Mouse (Mus musculus) layer of hippocampus, postnatal 36 days (tissue): ENCODE results near the gene L1cam. TPM values are rescaled to one million over a fixed set of nuclear protein-coding genes. Genes with fewer than 3 reads are reported as not detected.

Experiments
- DNase-seq, 2 experiments: peaks; one replicate each; pipeline ENCODE4 v3.0.0; 2022
- total RNA-seq, 2 experiments: library from RNA; stranded (reverse); gene quantifications; 2 replicates each; pipeline ENCODE4 v1.2.3; 2021

Gene L1cam
- total RNA-seq, 2 experiments from 2014 or later = 134 TPM

- no peak for DNase-seq
These were observed 18.9 kb downstream of the L1cam start for GRCm38 (mm10) chrX:73877014-73877413.

- no peak for DNase-seq
These were observed 20.0 kb downstream of the L1cam start for GRCm38 (mm10) chrX:73875881-73876280.

- no peak for DNase-seq
These were observed 23.9 kb downstream of the L1cam start for GRCm38 (mm10) chrX:73871956-73872355.

GRCm38 (mm10) chrX:73871474-73871873 lies 24.4 kb downstream of the L1cam start:
- DNase-seq = no peak

GRCm38 (mm10) chrX:73869334-73869733 lies 26.6 kb downstream of the L1cam start:
- no peak for DNase-seq

GRCm38 (mm10) chrX:73867852-73868251 lies 28.1 kb downstream of the L1cam start:
- no peak for DNase-seq

- peak in 1 of 2 experiments; percentile 22 for DNase-seq
These were observed 28.6 kb downstream of the L1cam start for GRCm38 (mm10) chrX:73867256-73867655.

GRCm38 (mm10) chrX:73864692-73865091 lies 31.2 kb downstream of the L1cam start:
- no peak for DNase-seq

GRCm38 (mm10) chrX:73855087-73855408 lies 40.9 kb downstream of the L1cam start:
- DNase-seq = no peak

- no peak for DNase-seq
These were observed 41.4 kb downstream of the L1cam start for GRCm38 (mm10) chrX:73854326-73855086.

- no peak for DNase-seq
These were observed 59.2 kb downstream of the L1cam start for GRCm38 (mm10) chrX:73836691-73837090.

GRCm38 (mm10) chrX:73835731-73836130 lies 60.2 kb downstream of the L1cam start:
- no peak for DNase-seq

GRCm38 (mm10) chrX:73824185-73825151 lies 71.4 kb downstream of the L1cam start, which contains the start of gene Pdzd4:
Pdzd4 (minus strand) TSS chrX:73824969.
- peak; percentile 56 to 67 for DNase-seq

GRCm38 (mm10) chrX:73823747-73824146 lies 72.2 kb downstream of the L1cam start:
- no peak for DNase-seq

GRCm38 (mm10) chrX:73816596-73817314 lies 79.2 kb downstream of the L1cam start:
- DNase-seq = no peak

GRCm38 (mm10) chrX:73815072-73815471 lies 80.8 kb downstream of the L1cam start:
- DNase-seq = no peak

- no peak for DNase-seq
These were observed 90.1 kb downstream of the L1cam start for GRCm38 (mm10) chrX:73805814-73806213.

Other genes with a start within 250 kb of the L1cam start
- gene Pnck, start 236.0 kb downstream of the L1cam start, total RNA-seq = 100 to 1,000 TPM; 107 to 123 TPM
- gene Slc6a8, start 223.0 kb downstream of the L1cam start, total RNA-seq = 100 to 1,000 TPM in 1 of 2 experiments, 10 to 100 TPM in 1; 92.0 to 100 TPM
- 10 to 100 TPM; 83.2 to 85.3 TPM for gene Bcap31, start 179.9 kb downstream of the L1cam start, total RNA-seq
- gene Abcd1, start 179.5 kb downstream of the L1cam start, total RNA-seq = 10 to 100 TPM; 11.7 to 12.1 TPM
- gene Plxnb3, start 139.0 kb downstream of the L1cam start, total RNA-seq = 10 to 100 TPM; 12.0 to 15.5 TPM
- 1 to 10 TPM; 5.1 to 5.8 TPM for gene Srpk3, start 121.7 kb downstream of the L1cam start, total RNA-seq
- gene Idh3g, start 109.2 kb downstream of the L1cam start, total RNA-seq = 100 to 1,000 TPM; 194 to 202 TPM
- 10 to 100 TPM; 83.9 to 88.9 TPM for gene Ssr4, start 109.1 kb downstream of the L1cam start, total RNA-seq
- gene Pdzd4, start 71.1 kb downstream of the L1cam start, total RNA-seq = 100 to 1,000 TPM in 1 of 2 experiments, 10 to 100 TPM in 1; 98.3 to 101 TPM
- gene Avpr2, start 4.0 kb downstream of the L1cam start, total RNA-seq = not detected
- 1 to 10 TPM; 5.4 to 6.4 TPM for gene Arhgap4, start 25.8 kb upstream of the L1cam start, total RNA-seq
- gene Naa10, start 25.8 kb upstream of the L1cam start, total RNA-seq = 10 to 100 TPM; 65.5 to 70.5 TPM
- 1 to 10 TPM; 3.0 to 4.2 TPM for gene Renbp, start 34.7 kb upstream of the L1cam start, total RNA-seq
- gene Hcfc1, start 70.3 kb upstream of the L1cam start, total RNA-seq = 10 to 100 TPM; 71.5 to 78.1 TPM
- gene Irak1, start 127.8 kb upstream of the L1cam start, total RNA-seq = 10 to 100 TPM; 48.3 to 59.9 TPM
- gene Opn1mw, start 231.4 kb upstream of the L1cam start, total RNA-seq = 1 to 10 TPM; 1.1 TPM
- gene Mecp2, start 239.3 kb upstream of the L1cam start, total RNA-seq = 10 to 100 TPM; 88.1 to 92.4 TPM